Mouse (Mus musculus): Measurements from ENCODE around the gene Klhl35. TPM values are rescaled to one million over a fixed set of nuclear protein-coding genes. Genes with fewer than 3 reads are reported as not detected.
"Not testable (repeated sequence)": the region's sequence is repeated elsewhere in the genome, so short reads cannot be mapped to it uniquely, and the experiment has no call there.

Klhl35 gene
- polyA plus RNA-seq, 1 experiment from 2014 or later, result 2.9 TPM

- DNase-seq (ENCODE audit: low spot score), result no peak
- Histone ChIP-seq H3K27me3 (ENCODE audit: low read depth, poor library complexity, severe bottlenecking) (peaks cover 1% of the 10 kb centered on the region; the same call in 1 of the 2 replicates), H3K9me3 (replicated peaks) (no peaks in the 10 kb centered on the region), H3K36me3 (peaks cover 98% of the 10 kb centered on the region), H3K4me3 (no peak overlapping the region), H3K4me1 (peaks cover 48% of the 10 kb centered on the region), H3K27ac (replicated peaks) (no peak overlapping the region)
- 55% methylated on average over 3 of the region's 3 CpGs for WGBS
Observed at GRCm38 (mm10) chr7:99476558-99477114, 10.8 kb downstream of the Klhl35 start.

GRCm38 (mm10) chr7:99477235-99477634 lies 11.4 kb downstream of the Klhl35 start:
- no peak overlapping the region for H3K4me3 ChIP-seq
- 90% methylated on average over 5 of the region's 5 CpGs for WGBS
- H3K9me3 ChIP-seq (replicated peaks), result no peaks in the 10 kb centered on the region
- peaks cover 54% of the 10 kb centered on the region for H3K4me1 ChIP-seq
- no peak overlapping the region for H3K27ac ChIP-seq (replicated peaks)
- H3K27me3 ChIP-seq (ENCODE audit: low read depth, poor library complexity, severe bottlenecking), result no peaks in the 10 kb centered on the region
- DNase-seq (ENCODE audit: low spot score), result no peak
- peaks cover 98% of the 10 kb centered on the region for H3K36me3 ChIP-seq

GRCm38 (mm10) chr7:99482637-99483036 lies 16.8 kb downstream of the Klhl35 start:
- Histone ChIP-seq H3K9me3 (replicated peaks) (no peaks in the 10 kb centered on the region), H3K36me3 (peaks cover 50% of the 10 kb centered on the region), H3K27ac (replicated peaks) (peak overlapping the region; percentile 95), H3K4me1 (peaks cover 40% of the 10 kb centered on the region), H3K27me3 (ENCODE audit: low read depth, poor library complexity, severe bottlenecking) (no peaks in the 10 kb centered on the region), H3K4me3 (peak overlapping the region; percentile 94)
- 6% methylated on average over 6 of the region's 6 CpGs for WGBS
- DNase-seq (ENCODE audit: low spot score), result no peak

GRCm38 (mm10) chr7:99483271-99483923 lies 17.6 kb downstream of the Klhl35 start, which contains the start of gene Rps3:
TSS of gene Rps3 (minus strand) at chr7:99483738.
- DNase-seq (ENCODE audit: low spot score), result peak; percentile 95
- peaks cover 43% of the 10 kb centered on the region for H3K36me3 ChIP-seq
- H3K4me3 ChIP-seq, result peak within 1 kb of the TSS; percentile 94
- under 1% methylated on average over 45 of the region's 45 CpGs for WGBS
- H3K27ac ChIP-seq (replicated peaks), result peak within 1 kb of the TSS; percentile 95
- H3K4me1 ChIP-seq, result peaks cover 40% of the 10 kb centered on the region
- H3K27me3 ChIP-seq (ENCODE audit: low read depth, poor library complexity, severe bottlenecking), result no peaks in the 10 kb centered on the region
- H3K9me3 ChIP-seq (replicated peaks), result no peaks in the 10 kb centered on the region

- DNase-seq (ENCODE audit: low spot score), result no peak
- H3K4me1 ChIP-seq, result peaks cover 39% of the 10 kb centered on the region
- H3K27ac ChIP-seq (replicated peaks), result peak overlapping the region; percentile 95
- 45% methylated on average over 8 of the region's 8 CpGs for WGBS
- H3K36me3 ChIP-seq, result peaks cover 37% of the 10 kb centered on the region
- no peaks in the 10 kb centered on the region for H3K9me3 ChIP-seq (replicated peaks)
- H3K27me3 ChIP-seq (ENCODE audit: low read depth, poor library complexity, severe bottlenecking), result no peaks in the 10 kb centered on the region
- H3K4me3 ChIP-seq, result peak overlapping the region; percentile 94
Observed at GRCm38 (mm10) chr7:99483924-99484319, 18.1 kb downstream of the Klhl35 start.

- DNase-seq (ENCODE audit: low spot score), result no peak
- Histone ChIP-seq H3K9me3 (replicated peaks) (no peaks in the 10 kb centered on the region), H3K27me3 (ENCODE audit: low read depth, poor library complexity, severe bottlenecking) (no peaks in the 10 kb centered on the region), H3K4me3 (no peak overlapping the region), H3K27ac (replicated peaks) (no peak overlapping the region), H3K4me1 (peaks cover 33% of the 10 kb centered on the region), H3K36me3 (peaks cover 30% of the 10 kb centered on the region)
- 92% methylated on average over 1 of the region's 1 CpGs for WGBS
Observed at GRCm38 (mm10) chr7:99484679-99485078, 18.9 kb downstream of the Klhl35 start.

GRCm38 (mm10) chr7:99489708-99490107 lies 23.9 kb downstream of the Klhl35 start:
- Histone ChIP-seq H3K9me3 (replicated peaks) (peaks cover 13% of the 10 kb centered on the region; the same call in 1 of the 2 replicates), H3K27me3 (ENCODE audit: low read depth, poor library complexity, severe bottlenecking) (no peaks in the 10 kb centered on the region), H3K4me1 (no peaks in the 10 kb centered on the region), H3K27ac (replicated peaks) (no peak overlapping the region), H3K4me3 (no peak overlapping the region), H3K36me3 (no peaks in the 10 kb centered on the region)
- 88% methylated on average over 5 of the region's 5 CpGs for WGBS
- DNase-seq (ENCODE audit: low spot score), result no peak

GRCm38 (mm10) chr7:99499128-99499527 lies 33.3 kb downstream of the Klhl35 start:
- no peaks in the 10 kb centered on the region for H3K36me3 ChIP-seq

GRCm38 (mm10) chr7:99500201-99500600 lies 34.4 kb downstream of the Klhl35 start:
- Histone ChIP-seq H3K27ac (replicated peaks) (no peak overlapping the region), H3K36me3 (no peaks in the 10 kb centered on the region), H3K4me3 (no peak overlapping the region), H3K4me1 (no peaks in the 10 kb centered on the region), H3K9me3 (replicated peaks) (no peaks in the 10 kb centered on the region), H3K27me3 (ENCODE audit: low read depth, poor library complexity, severe bottlenecking) (no peaks in the 10 kb centered on the region)
- DNase-seq (ENCODE audit: low spot score), result peak; percentile 81
- 4% methylated on average over 8 of the region's 8 CpGs for WGBS

More at GRCm38 (mm10) chr7:99499128-99499527, 33.3 kb downstream of the Klhl35 start:
- Histone ChIP-seq H3K4me1 (no peaks in the 10 kb centered on the region), H3K4me3 (no peak overlapping the region), H3K27me3 (ENCODE audit: low read depth, poor library complexity, severe bottlenecking) (no peaks in the 10 kb centered on the region), H3K27ac (replicated peaks) (no peak overlapping the region), H3K9me3 (replicated peaks) (no peaks in the 10 kb centered on the region)
- no peak for DNase-seq (ENCODE audit: low spot score)
- WGBS, result 82% methylated on average over 1 of the region's 1 CpGs

GRCm38 (mm10) chr7:99500655-99501054 lies 34.9 kb downstream of the Klhl35 start:
- WGBS, result 38% methylated on average over 5 of the region's 5 CpGs

GRCm38 (mm10) chr7:99501148-99501547 lies 35.3 kb downstream of the Klhl35 start:
- Histone ChIP-seq H3K27me3 (ENCODE audit: low read depth, poor library complexity, severe bottlenecking) (no peaks in the 10 kb centered on the region), H3K4me1 (no peaks in the 10 kb centered on the region), H3K4me3 (no peak overlapping the region), H3K27ac (replicated peaks) (no peak overlapping the region), H3K36me3 (no peaks in the 10 kb centered on the region), H3K9me3 (replicated peaks) (no peaks in the 10 kb centered on the region)
- no peak for DNase-seq (ENCODE audit: low spot score)
- WGBS, result 64% methylated on average over 1 of the region's 1 CpGs

More at GRCm38 (mm10) chr7:99500655-99501054, 34.9 kb downstream of the Klhl35 start:
- Histone ChIP-seq H3K27me3 (ENCODE audit: low read depth, poor library complexity, severe bottlenecking) (no peaks in the 10 kb centered on the region), H3K9me3 (replicated peaks) (no peaks in the 10 kb centered on the region), H3K4me1 (no peaks in the 10 kb centered on the region), H3K27ac (replicated peaks) (no peak overlapping the region), H3K36me3 (no peaks in the 10 kb centered on the region), H3K4me3 (no peak overlapping the region)
- no peak for DNase-seq (ENCODE audit: low spot score)

- Histone ChIP-seq H3K4me3 (no peak overlapping the region), H3K4me1 (no peaks in the 10 kb centered on the region), H3K36me3 (no peaks in the 10 kb centered on the region), H3K9me3 (replicated peaks) (no peaks in the 10 kb centered on the region), H3K27ac (replicated peaks) (no peak overlapping the region), H3K27me3 (ENCODE audit: low read depth, poor library complexity, severe bottlenecking) (no peaks in the 10 kb centered on the region)
- no peak for DNase-seq (ENCODE audit: low spot score)
Observed at GRCm38 (mm10) chr7:99504556-99504955, 38.8 kb downstream of the Klhl35 start.

- not testable (repeated sequence) for H3K36me3 ChIP-seq; H3K27me3 ChIP-seq (ENCODE audit: low read depth, poor library complexity, severe bottlenecking); H3K27ac ChIP-seq (replicated peaks); H3K4me3 ChIP-seq; DNase-seq (ENCODE audit: low spot score); H3K9me3 ChIP-seq (replicated peaks); H3K4me1 ChIP-seq
- 45% methylated on average over 2 of the region's 2 CpGs for WGBS
Observed at GRCm38 (mm10) chr7:99508187-99508586, 42.4 kb downstream of the Klhl35 start.
